Mouse (Mus musculus) lung, postnatal 14 days (tissue): ENCODE data around the gene Def8.

Experiments
- DNase-seq: peaks from one replicate; pipeline ENCODE4 v3.0.0; 2021

Gene Def8

GRCm38 (mm10) chr8:123423441-123423840 is at the start of gene Def8:
Gene Def8, plus strand, starts transcription at chr8:123423527.
- DNase-seq, result no peak

- DNase-seq, result peak; percentile 97
Observed at GRCm38 (mm10) chr8:123374239-123374578, 49.1 kb upstream of the Def8 start.

- no peak for DNase-seq
Observed at GRCm38 (mm10) chr8:123375701-123376100, 47.6 kb upstream of the Def8 start.

- DNase-seq, result no peak
Observed at GRCm38 (mm10) chr8:123376106-123376505, 47.2 kb upstream of the Def8 start.

- DNase-seq, result no peak
Observed at GRCm38 (mm10) chr8:123381711-123382110, 41.6 kb upstream of the Def8 start.

- no peak for DNase-seq
Observed at GRCm38 (mm10) chr8:123382516-123382915, 40.8 kb upstream of the Def8 start.

- DNase-seq, result peak; percentile 20
Observed at GRCm38 (mm10) chr8:123384883-123385540, 38.3 kb upstream of the Def8 start.

- no peak for DNase-seq
Observed at GRCm38 (mm10) chr8:123387041-123387440, 36.3 kb upstream of the Def8 start.

- no peak for DNase-seq
Observed at GRCm38 (mm10) chr8:123387801-123388200, 35.5 kb upstream of the Def8 start.

- no peak for DNase-seq
Observed at GRCm38 (mm10) chr8:123389026-123389425, 34.3 kb upstream of the Def8 start.

- no peak for DNase-seq
Observed at GRCm38 (mm10) chr8:123398308-123398707, 25.0 kb upstream of the Def8 start.

GRCm38 (mm10) chr8:123401936-123402335 is 21.4 kb upstream of the Def8 start:
- no peak for DNase-seq

GRCm38 (mm10) chr8:123402730-123403326 is 20.5 kb upstream of the Def8 start:
- DNase-seq, result no peak

GRCm38 (mm10) chr8:123404521-123404920 is 18.8 kb upstream of the Def8 start:
- no peak for DNase-seq

- peak; percentile 67 for DNase-seq
Observed at GRCm38 (mm10) chr8:123406786-123407185, 16.5 kb upstream of the Def8 start, which contains the start of gene Mc1r. Gene Mc1r, plus strand, starts transcription at chr8:123407107.

GRCm38 (mm10) chr8:123407612-123408011 is 15.7 kb upstream of the Def8 start:
- DNase-seq, result no peak

GRCm38 (mm10) chr8:123408586-123409544 is 14.5 kb upstream of the Def8 start:
- DNase-seq, result no peak

GRCm38 (mm10) chr8:123410049-123410587 is 13.2 kb upstream of the Def8 start:
- no peak for DNase-seq

GRCm38 (mm10) chr8:123410788-123411187 is 12.5 kb upstream of the Def8 start:
- DNase-seq, result no peak

GRCm38 (mm10) chr8:123411246-123411645 is 12.1 kb upstream of the Def8 start, which contains the start of gene Tubb3:
Gene Tubb3, plus strand, starts transcription at chr8:123411424.
- no peak for DNase-seq

- no peak for DNase-seq
Observed at GRCm38 (mm10) chr8:123411781-123412327, 11.5 kb upstream of the Def8 start.

- no peak for DNase-seq
Observed at GRCm38 (mm10) chr8:123412560-123413170, 10.7 kb upstream of the Def8 start.
